Mouse (Mus musculus): ENCODE measurements around the gene Secisbp2. TPM values are rescaled to one million over a fixed set of nuclear protein-coding genes. Genes with fewer than 3 reads are reported as not detected.

Secisbp2 gene
- polyA plus RNA-seq, 1 experiment from 2014 or later = 30.2 TPM

DNA sequence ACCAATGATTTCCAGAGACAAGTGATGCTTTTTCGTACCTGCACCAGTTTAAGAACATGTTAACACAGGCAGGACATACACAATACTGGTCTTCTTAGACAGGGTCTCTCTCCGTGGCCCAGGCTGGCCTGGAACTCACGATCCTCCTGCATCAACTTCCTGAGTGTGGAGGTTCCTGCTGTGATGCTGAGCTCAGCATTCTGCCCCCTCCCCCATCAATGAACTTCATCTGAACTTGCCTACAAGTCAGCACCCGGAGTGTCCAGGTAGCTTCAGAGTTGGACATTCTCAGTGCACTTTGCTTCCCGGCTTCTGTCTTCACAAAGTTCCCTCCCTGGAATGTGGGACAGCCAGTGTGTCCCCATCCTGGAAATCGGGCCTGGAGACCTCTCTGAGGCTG is 73.1 kb downstream of the Secisbp2 start:
- no peak overlapping the region for H3K4me3 ChIP-seq (ENCODE audit: low read depth, low read length)
- no peak overlapping the region for H3K27ac ChIP-seq (ENCODE audit: low read depth)
- H3K4me2 ChIP-seq (ENCODE audit: low read length) = no peak overlapping the region
- no peaks in the 10 kb centered on the region for H3K27me3 ChIP-seq (replicated peaks; ENCODE audit: control insufficient read depth, insufficient read depth, low read length)
- H3K36me3 ChIP-seq (ENCODE audit: control insufficient read depth, insufficient read depth, low read length) = no peaks in the 10 kb centered on the region
- ATAC-seq (replicated peaks; ENCODE audit: low FRiP score, low TSS enrichment, low read depth) (no peak), DNase-seq (ENCODE audit: low spot score) (no peak)
- WGBS = 78% methylated on average over 6 of the region's 6 CpGs
- H3K9ac ChIP-seq (ENCODE audit: low read length) = no peak overlapping the region
- H3K9me3 ChIP-seq (ENCODE audit: control insufficient read depth, low read length) = no peaks in the 10 kb centered on the region
- no peaks in the 10 kb centered on the region for H3K4me1 ChIP-seq (replicated peaks; ENCODE audit: control insufficient read depth, insufficient read depth, low read length)

DNA sequence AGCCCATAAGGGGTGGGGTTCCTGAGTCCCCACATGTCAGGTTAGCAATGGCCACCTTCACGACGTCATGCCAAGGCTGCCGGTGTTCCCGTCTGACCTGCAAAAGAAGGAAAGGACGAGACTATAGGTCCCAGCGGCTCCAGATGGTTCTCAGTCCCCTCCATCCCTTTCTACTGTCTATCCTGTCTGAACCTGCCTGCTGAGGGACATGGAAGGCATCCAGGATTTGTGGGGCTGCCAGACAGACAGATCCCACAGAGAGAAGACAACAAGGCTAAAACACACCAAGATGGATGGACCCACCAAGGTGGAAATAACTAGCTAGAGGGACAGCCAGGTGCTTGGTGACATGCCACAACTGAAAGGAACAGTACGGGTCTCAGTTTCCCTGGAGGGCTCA is 73.9 kb downstream of the Secisbp2 start:
- ATAC-seq (replicated peaks; ENCODE audit: low FRiP score, low TSS enrichment, low read depth) (no peak), DNase-seq (ENCODE audit: low spot score) (no peak)
- H3K4me3 ChIP-seq (ENCODE audit: low read depth, low read length) = no peak overlapping the region
- H3K27me3 ChIP-seq (replicated peaks; ENCODE audit: control insufficient read depth, insufficient read depth, low read length) = no peaks in the 10 kb centered on the region
- no peak overlapping the region for H3K9ac ChIP-seq (ENCODE audit: low read length)
- no peak overlapping the region for H3K4me2 ChIP-seq (ENCODE audit: low read length)
- 88% methylated on average over 7 of the region's 7 CpGs for WGBS
- no peaks in the 10 kb centered on the region for H3K36me3 ChIP-seq (ENCODE audit: control insufficient read depth, insufficient read depth, low read length)
- no peak overlapping the region for H3K27ac ChIP-seq (ENCODE audit: low read depth)
- H3K4me1 ChIP-seq (replicated peaks; ENCODE audit: control insufficient read depth, insufficient read depth, low read length) = peaks cover 5% of the 10 kb centered on the region
- no peaks in the 10 kb centered on the region for H3K9me3 ChIP-seq (ENCODE audit: control insufficient read depth, low read length)

DNA sequence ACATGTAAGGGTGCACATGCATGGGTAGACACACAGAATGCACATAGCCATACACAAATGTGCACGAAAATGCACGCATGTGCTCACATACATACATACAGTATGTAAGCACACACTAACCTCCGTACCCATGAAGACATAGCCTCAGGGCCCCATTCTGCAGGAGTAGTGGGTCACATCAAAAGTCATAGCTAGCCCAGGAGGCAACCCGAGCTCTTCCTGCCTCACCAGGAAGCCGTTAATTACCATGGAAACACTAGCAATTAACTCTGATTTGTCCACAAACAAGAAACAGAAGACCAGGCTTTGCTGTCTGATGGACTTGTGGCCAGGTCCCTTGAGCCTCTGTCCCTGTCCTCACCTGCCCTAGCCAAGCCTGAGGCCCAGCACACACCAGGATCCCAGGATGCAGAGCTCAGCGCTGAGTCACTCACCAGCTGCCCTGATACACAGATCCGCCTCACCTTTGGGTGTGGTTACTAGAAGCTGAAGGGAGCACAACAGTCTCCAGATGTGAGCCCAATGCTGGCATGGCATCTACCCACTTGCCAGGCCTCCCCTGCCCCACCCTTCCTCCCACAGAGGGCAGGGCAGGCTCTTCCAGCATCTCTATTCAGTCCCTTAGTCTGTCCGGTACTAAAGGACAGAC is 74.6 kb downstream of the Secisbp2 start:
- DNase-seq (ENCODE audit: low spot score) (no peak), ATAC-seq (replicated peaks; ENCODE audit: low FRiP score, low TSS enrichment, low read depth) (no peak)
- WGBS = 64% methylated on average over 8 of the region's 8 CpGs
- no peaks in the 10 kb centered on the region for H3K27me3 ChIP-seq (replicated peaks; ENCODE audit: control insufficient read depth, insufficient read depth, low read length)
- H3K9me3 ChIP-seq (ENCODE audit: control insufficient read depth, low read length) = no peaks in the 10 kb centered on the region
- H3K4me1 ChIP-seq (replicated peaks; ENCODE audit: control insufficient read depth, insufficient read depth, low read length) = peaks cover 6% of the 10 kb centered on the region
- no peaks in the 10 kb centered on the region for H3K36me3 ChIP-seq (ENCODE audit: control insufficient read depth, insufficient read depth, low read length)
- no peak overlapping the region for H3K27ac ChIP-seq (ENCODE audit: low read depth)
- no peak overlapping the region for H3K9ac ChIP-seq (ENCODE audit: low read length)
- H3K4me2 ChIP-seq (ENCODE audit: low read length) = no peak overlapping the region
- no peak overlapping the region for H3K4me3 ChIP-seq (ENCODE audit: low read depth, low read length)

DNA sequence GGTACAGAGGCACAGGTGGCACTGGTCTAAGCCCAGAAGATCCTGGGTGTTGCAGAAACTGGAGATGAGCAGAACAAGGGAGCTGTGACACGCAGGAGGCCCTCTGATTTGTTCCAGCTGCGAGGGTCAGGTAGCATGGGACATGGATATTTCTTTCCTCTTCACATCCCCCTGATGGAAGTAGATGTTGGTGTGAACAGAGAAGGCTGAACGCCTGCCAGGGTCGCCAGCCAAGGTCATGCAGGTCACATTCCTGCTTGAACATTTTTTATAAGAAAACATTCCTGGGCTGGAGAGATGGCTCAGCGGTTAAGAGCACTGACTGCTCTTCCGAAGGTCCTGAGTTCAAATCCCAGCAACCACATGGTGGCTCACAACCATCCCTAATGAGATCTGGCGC is 75.9 kb downstream of the Secisbp2 start:
- DNase-seq (ENCODE audit: low spot score) = no peak
- H3K27ac ChIP-seq (ENCODE audit: low read depth) = no peak overlapping the region
- no peak overlapping the region for H3K9ac ChIP-seq (ENCODE audit: low read length)
- WGBS = 56% methylated on average over 6 of the region's 7 CpGs
- no peaks in the 10 kb centered on the region for H3K27me3 ChIP-seq (replicated peaks; ENCODE audit: control insufficient read depth, insufficient read depth, low read length)
- no peak overlapping the region for H3K4me3 ChIP-seq (ENCODE audit: low read depth, low read length)
- ATAC-seq (replicated peaks; ENCODE audit: low FRiP score, low TSS enrichment, low read depth) = no peak
- no peak overlapping the region for H3K4me2 ChIP-seq (ENCODE audit: low read length)
- no peaks in the 10 kb centered on the region for H3K36me3 ChIP-seq (ENCODE audit: control insufficient read depth, insufficient read depth, low read length)
- no peaks in the 10 kb centered on the region for H3K9me3 ChIP-seq (ENCODE audit: control insufficient read depth, low read length)
- peaks cover 6% of the 10 kb centered on the region for H3K4me1 ChIP-seq (replicated peaks; ENCODE audit: control insufficient read depth, insufficient read depth, low read length)

DNA sequence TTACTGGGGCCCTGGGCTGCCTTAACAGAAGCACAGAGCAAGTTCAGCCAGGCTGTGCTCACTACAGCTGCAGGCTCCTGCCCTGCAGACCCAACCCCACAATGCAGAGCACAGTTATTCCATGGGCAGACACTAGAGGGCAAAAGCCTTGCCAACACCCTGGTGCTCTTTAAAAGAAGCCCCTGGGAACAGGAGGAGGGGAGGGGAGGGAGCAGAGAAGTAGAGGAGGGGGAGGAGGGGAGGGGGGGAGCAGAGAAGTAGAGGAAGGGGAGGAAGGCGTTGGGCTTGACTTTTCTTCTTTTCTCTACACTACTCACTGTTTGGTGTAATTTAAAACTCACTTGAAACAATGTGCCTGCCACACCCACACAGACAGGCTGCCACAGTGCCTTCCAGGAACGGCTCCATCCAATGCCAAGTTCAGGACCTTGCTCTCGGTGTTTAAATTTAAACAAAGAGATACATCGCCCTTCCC is 78.4 kb downstream of the Secisbp2 start:
- Histone ChIP-seq H3K4me3 (ENCODE audit: low read depth, low read length) (no peak overlapping the region), H3K9ac (ENCODE audit: low read length) (no peak overlapping the region), H3K36me3 (ENCODE audit: control insufficient read depth, insufficient read depth, low read length) (no peaks in the 10 kb centered on the region), H3K27ac (ENCODE audit: low read depth) (no peak overlapping the region), H3K27me3 (replicated peaks; ENCODE audit: control insufficient read depth, insufficient read depth, low read length) (no peaks in the 10 kb centered on the region), H3K4me2 (ENCODE audit: low read length) (no peak overlapping the region), H3K4me1 (replicated peaks; ENCODE audit: control insufficient read depth, insufficient read depth, low read length) (peaks cover 6% of the 10 kb centered on the region), H3K9me3 (ENCODE audit: control insufficient read depth, low read length) (no peaks in the 10 kb centered on the region)
- DNase-seq (ENCODE audit: low spot score) (no peak), ATAC-seq (replicated peaks; ENCODE audit: low FRiP score, low TSS enrichment, low read depth) (no peak)
- WGBS = 11% methylated on average over 4 of the region's 4 CpGs

DNA sequence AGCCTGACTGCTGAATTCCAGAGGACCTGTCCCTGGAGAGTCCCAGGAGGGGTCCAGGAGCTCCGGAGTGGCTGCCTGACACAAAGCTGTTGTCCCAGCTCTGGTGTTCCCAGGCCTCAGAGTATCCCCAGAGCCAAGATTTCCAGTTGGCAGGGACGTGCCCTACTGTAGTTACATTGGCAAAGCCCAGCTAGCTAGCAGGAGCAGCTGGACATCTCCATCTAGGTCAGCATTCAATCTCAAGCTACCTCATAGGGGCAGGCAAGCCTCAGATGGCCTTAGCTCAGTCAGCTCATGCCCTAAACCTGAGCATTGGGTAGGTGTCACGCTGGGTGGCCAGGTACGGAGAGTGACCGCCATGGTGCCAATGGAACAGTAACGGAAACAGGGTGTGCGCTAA is 80.0 kb downstream of the Secisbp2 start:
- Histone ChIP-seq H3K9ac (ENCODE audit: low read length) (no peak overlapping the region), H3K9me3 (ENCODE audit: control insufficient read depth, low read length) (no peaks in the 10 kb centered on the region), H3K4me1 (replicated peaks; ENCODE audit: control insufficient read depth, insufficient read depth, low read length) (peaks cover 6% of the 10 kb centered on the region), H3K4me2 (ENCODE audit: low read length) (no peak overlapping the region), H3K27ac (ENCODE audit: low read depth) (no peak overlapping the region), H3K36me3 (ENCODE audit: control insufficient read depth, insufficient read depth, low read length) (no peaks in the 10 kb centered on the region), H3K27me3 (replicated peaks; ENCODE audit: control insufficient read depth, insufficient read depth, low read length) (no peaks in the 10 kb centered on the region), H3K4me3 (ENCODE audit: low read depth, low read length) (no peak overlapping the region)
- ATAC-seq (replicated peaks; ENCODE audit: low FRiP score, low TSS enrichment, low read depth) = no peak
- DNase-seq (ENCODE audit: low spot score) = no peak
- 95% methylated on average over 7 of the region's 7 CpGs for WGBS

DNA sequence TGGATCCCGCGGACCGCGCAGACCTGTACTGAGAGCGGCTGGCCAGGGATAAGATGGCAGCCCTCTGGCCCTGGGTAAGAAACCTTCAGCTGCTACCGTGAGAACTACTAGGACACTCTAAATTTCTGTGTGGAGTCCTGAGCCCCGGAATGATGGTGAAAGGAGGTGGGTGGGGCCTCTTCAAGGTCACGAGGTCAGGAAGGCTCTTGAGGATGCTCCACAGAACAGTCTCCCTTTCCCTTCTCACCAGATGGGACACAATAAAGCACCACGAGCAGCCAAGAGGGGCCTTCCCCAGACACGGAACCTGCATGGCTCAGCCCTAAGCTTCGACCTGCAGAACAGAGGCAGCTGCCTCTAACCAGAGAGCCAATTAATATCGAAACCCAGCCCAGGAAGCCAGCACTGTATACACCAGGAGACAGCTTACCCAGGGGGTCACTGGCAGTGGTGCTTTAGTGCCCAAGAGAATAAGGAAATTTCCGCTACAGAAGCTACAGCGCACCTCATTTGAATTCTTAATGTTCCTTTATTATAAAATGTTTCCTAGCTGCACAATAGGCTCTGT is 80.7 kb downstream of the Secisbp2 start:
- ATAC-seq (replicated peaks; ENCODE audit: low FRiP score, low TSS enrichment, low read depth) (no peak), DNase-seq (ENCODE audit: low spot score) (no peak)
- peaks cover 8% of the 10 kb centered on the region for H3K4me1 ChIP-seq (replicated peaks; ENCODE audit: control insufficient read depth, insufficient read depth, low read length)
- WGBS = 70% methylated on average over 14 of the region's 14 CpGs
- no peak overlapping the region for H3K27ac ChIP-seq (ENCODE audit: low read depth)
- H3K9me3 ChIP-seq (ENCODE audit: control insufficient read depth, low read length) = no peaks in the 10 kb centered on the region
- H3K36me3 ChIP-seq (ENCODE audit: control insufficient read depth, insufficient read depth, low read length) = no peaks in the 10 kb centered on the region
- H3K9ac ChIP-seq (ENCODE audit: low read length) = no peak overlapping the region
- no peaks in the 10 kb centered on the region for H3K27me3 ChIP-seq (replicated peaks; ENCODE audit: control insufficient read depth, insufficient read depth, low read length)
- H3K4me3 ChIP-seq (ENCODE audit: low read depth, low read length) = no peak overlapping the region
- H3K4me2 ChIP-seq (ENCODE audit: low read length) = no peak overlapping the region
